Mouse (Mus musculus) layer of hippocampus, postnatal 14 days (tissue): Measurements from ENCODE around the gene Rnf217. TPM values are rescaled to one million over a fixed set of nuclear protein-coding genes. Genes with fewer than 3 reads are reported as not detected.

Experiments used
- DNase-seq, 2 experiments: peaks; one replicate each; pipeline ENCODE4 v3.0.0; 2021 to 2022; ENCODE audit warnings: low spot score in 2 of 2, mixed read lengths in 1 of 2
- total RNA-seq, 2 experiments: library from RNA; stranded (reverse); gene quantifications; 2 replicates each; pipeline ENCODE4 v1.2.3; 2021

The Rnf217 gene
- total RNA-seq, 2 experiments from 2014 or later = 5.6 to 7.2 TPM

DNA sequence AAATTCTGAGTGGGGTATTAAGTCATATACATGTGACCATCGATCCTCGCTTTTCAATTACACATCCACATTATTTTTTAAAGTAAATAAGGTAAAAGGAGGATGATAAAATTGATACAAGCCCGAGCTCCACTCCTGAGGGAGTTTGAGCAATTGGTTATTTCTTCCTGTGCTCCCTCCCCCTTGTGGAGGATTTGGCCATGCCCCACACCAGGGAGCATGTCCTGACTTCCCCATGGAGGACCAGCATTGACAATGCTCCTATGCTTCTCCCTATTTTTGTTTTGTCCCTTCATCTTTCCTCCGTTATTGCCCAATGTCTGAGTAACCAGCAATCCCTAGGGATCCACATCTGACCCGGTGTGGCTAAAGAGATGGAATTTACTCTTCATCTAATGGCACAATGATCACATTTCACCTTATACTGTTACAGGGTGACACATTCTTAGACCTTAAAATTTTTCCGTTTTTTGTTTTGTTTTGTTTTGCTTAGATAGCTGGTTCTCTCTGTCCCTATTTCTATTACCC lies 53.5 kb downstream of the Rnf217 start:
- DNase-seq = no peak

DNA sequence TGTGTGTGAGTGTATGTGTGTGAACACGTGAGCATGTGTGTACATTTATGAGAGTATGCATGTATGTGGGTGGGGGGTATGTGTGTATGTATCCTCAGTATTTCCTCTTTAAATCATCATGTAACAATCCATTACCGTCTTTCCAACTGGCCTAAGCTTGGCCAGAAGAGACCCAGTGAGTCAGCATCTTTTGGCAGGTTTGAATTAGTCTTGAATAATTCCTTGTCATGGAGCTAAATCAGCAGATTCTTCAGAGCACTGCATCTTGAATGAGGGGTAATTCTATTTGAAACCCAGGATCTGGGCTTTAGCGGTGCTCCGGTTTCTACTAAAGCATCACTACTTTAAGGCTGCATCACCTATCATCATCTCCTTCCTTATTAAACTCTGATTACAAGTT lies 55.7 kb downstream of the Rnf217 start:
- no peak for DNase-seq

DNA sequence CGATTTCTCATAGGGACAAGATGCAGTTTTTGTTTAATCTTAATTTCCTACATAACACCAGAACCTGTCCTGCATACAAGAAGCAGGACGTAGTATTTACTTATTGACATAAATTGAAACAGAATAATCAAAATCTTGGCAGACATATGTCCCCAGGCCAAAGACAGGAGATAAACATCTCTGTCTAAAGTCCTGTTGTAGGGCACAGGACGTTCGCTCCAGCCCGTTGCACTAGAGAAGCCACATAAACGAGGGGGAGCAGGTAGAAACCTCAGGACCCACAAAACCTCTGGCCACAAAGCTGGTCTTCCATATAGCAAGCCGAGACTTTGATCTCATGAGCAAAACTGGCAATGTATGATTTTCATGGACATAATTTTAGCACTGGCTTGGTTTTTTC lies 57.1 kb downstream of the Rnf217 start:
- DNase-seq = no peak

DNA sequence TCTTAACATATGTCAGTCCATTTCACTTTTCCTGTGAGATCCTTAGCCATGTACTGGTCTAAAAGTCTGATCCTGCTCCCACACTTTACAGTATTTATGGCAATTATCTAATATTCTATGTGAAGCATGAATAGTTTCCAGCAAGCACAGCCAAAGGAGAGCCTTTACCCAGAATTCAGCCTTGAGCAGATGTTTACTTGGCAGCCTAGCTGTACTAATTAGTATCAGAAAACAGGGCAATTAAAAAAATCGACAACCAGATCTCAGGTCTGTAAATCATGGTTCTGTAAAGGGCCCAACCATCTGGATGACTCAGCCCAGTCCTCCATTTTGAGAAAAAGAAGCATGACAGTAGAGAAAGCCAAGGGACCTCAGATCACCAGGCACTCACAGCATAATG lies 57.6 kb downstream of the Rnf217 start:
- DNase-seq = peak in 1 of 2 experiments; percentile 8

DNA sequence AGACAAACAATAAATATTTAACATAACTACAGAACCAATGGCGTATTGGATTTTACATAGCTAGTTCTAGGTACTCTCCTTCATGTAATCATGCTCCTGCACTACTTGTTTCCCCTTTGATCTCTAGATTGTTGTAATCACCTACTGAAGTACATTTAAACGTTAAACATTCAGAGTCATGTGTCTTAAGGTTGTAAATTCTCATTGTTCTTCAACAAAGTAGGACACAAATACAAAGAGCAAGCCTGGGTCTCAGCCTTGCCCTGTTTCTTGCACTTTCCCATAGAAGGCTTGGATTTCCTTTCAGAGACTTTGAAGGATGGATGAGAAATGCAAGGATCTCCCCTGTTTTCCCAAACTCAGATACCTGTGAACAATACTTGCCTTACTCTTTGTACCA lies 61.8 kb downstream of the Rnf217 start:
- DNase-seq = no peak

DNA sequence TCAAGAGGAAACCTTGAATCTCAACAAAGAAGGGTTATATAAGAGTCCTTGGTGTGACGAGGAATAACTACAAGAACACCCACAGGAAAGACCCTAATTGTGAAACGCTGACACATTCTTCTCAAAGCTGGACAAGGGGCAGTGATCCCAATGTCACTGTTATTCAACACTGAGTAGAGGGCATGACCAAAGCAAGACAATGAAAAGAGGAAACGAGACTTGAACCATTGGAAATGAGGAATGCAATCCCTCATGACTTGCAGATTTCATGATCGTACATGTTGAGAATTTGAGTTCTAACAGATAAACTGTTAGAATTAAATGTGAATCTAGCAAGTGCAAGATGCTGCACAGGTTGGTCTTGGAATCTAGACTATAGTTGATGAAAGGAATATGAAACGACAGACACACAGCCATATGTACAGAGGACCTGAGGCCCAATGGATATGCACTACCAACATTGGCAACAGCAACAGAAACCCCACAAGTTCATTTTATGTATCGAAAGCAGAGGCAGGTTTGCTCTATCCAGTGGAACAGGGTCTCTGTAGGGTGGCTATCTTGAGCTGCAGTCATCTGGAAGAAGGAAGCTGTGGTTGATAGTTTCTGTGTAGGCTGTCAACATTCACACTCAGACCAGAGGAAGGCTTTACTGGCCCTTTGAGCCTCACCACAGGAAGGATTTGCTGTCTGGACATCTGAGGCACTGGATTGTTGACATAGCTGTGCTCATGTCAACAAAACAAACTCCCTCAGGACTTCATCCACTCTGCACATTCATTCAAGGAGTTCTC lies 64.6 kb downstream of the Rnf217 start:
- DNase-seq = no peak

DNA sequence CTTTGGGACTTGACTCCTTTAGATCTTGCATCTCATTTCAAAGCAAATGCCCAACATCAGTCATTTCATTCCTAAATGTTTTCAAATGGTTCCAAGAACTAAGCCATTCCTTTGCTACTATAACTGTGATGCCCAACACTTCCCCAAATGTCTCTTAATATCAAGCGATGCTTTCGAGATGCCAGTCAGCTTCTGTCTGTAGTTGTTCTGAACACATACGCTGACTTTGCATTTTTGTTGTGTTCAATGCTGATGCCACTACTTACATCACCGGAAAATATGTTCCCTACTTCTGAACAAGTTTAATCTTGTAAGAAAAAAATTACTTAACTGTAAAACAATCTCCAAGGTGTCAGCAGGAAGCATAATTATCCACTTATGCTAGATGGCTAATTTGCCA lies 68.5 kb downstream of the Rnf217 start:
- DNase-seq = no peak

DNA sequence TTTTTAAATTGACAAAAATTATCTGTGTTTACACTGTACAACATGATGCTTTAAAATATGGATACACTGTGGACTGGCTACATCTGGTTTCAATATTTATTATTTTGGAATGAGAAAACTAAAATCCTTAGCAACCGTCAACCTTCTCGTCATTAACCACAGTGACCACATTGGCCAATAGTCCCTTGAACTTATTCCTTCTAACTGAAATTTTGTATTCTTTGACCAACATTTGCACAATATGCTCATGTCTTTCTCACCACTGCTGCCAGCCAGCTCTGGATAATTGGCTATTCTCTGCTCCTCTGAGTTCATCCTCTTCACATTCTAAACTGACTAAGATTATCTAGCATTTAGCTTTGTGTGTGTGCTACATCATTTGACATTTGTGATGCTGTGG lies 69.6 kb downstream of the Rnf217 start:
- no peak for DNase-seq

DNA sequence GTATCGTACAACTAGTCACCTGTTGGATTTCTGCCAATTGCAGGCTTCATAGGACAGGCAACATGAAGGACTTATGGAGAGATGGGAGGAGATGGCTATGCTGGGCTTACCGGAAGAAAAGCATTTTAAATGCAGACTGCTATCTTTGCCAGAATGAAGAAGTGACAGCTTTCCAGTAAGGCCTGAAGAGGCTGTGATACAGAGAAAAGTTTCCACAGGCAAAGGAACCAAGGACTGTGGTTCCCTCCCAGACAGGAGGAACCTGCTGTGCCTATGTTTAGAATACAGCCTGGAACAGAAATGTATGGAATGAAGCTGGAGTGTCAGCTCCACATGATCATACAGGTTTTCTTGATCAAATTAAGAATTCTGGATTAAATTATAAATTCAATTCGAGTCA lies 70.3 kb downstream of the Rnf217 start:
- DNase-seq = no peak

DNA sequence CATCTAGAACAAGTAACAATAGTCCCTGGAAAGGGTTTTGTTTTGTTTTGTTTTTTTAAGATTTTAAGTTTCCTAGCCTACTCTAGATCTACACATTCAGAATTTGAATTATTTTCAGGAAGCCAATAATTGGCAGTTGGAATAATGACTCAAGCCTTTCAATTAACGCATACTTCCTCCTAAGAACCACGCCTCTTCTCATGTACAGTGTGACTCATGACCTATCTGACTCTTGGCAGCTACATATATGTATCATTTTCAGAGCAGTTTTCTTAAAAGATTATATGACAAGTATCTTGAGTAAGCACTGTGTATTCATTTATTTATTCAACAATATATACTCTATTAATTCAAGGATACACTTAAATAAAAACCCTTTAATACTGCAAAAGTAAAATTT lies 70.7 kb downstream of the Rnf217 start:
- no peak for DNase-seq

DNA sequence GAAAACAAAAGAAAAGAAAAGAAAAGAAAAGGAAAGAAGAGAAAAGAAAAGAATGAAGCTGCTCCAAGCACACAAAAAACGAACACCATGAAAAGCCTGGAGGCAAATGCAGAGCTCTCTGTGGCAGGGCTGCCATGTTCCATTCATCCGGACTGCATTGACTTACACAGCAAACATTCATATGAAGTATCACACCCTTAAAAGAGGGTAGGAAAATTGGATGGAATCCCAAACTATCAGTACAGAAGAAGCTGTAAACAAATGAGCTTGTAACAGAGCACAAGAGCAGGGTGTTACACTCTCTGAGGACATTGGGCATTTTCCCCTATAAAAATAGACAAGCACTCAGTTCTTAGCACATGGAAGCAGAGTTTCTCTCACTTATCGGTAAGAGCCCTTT lies 71.8 kb downstream of the Rnf217 start:
- DNase-seq = no peak

DNA sequence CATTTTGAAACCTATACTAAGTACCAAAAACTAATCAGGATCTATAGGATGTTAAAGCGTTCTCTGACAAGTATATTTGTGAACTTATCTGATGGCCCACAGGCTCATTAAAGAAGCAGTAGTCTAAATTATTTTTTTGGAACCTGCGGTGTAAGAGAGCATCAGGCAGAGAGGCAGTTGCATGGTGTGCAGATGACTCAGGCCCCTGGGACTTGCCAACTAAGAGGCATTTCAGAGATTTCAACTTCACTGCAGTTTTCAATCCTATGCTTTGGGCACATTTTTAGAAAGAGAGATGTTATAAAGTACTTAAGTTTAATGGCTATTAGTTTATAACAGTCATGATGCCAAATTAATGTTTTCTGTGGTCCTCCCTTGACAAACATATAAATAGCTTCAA lies 73.9 kb downstream of the Rnf217 start:
- no peak for DNase-seq

DNA sequence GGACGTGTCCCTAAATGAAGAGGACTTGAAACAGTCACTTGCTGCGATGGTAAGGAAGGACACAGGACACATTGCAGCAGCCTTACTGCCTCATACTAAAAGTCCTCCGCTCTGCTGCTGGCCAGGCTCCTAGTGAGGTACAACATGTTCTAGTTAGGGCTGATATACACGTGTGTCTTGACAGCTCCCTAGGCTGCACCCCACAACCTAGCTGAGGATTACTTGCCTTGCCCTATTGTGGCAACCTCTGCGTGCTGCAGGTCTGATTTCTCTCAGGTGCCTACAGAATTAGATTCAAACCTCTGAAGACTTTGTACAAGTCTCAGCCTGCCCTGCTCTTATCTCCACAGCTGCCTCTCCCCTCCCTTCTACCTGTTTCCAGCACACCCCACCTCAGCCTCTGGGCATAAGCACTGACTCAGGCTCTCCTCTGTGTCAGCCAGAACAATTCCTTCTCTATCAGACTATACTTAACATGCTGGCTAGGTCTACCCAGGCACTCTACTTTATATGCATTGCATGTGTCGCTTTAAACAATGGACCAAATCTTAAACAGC lies 75.6 kb downstream of the Rnf217 start:
- DNase-seq = no peak

DNA sequence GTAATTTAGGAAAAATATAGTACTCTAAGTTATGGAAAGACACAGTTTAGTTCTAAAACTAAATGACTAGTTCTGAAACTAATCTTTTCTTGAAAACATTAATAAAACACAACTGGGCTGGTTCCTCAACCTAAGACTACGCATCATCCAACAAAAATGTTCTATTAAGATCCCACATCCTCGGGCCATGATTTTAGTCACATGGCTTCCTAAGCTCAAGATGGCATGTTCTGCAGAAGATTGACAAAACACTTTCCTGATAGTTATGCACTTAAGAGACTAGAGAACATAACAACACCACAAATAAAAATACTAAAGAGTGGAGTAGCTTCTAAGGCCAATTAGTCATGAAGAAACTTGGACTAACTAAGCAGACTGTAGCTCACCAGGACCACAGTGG lies 76.2 kb downstream of the Rnf217 start:
- DNase-seq = no peak

DNA sequence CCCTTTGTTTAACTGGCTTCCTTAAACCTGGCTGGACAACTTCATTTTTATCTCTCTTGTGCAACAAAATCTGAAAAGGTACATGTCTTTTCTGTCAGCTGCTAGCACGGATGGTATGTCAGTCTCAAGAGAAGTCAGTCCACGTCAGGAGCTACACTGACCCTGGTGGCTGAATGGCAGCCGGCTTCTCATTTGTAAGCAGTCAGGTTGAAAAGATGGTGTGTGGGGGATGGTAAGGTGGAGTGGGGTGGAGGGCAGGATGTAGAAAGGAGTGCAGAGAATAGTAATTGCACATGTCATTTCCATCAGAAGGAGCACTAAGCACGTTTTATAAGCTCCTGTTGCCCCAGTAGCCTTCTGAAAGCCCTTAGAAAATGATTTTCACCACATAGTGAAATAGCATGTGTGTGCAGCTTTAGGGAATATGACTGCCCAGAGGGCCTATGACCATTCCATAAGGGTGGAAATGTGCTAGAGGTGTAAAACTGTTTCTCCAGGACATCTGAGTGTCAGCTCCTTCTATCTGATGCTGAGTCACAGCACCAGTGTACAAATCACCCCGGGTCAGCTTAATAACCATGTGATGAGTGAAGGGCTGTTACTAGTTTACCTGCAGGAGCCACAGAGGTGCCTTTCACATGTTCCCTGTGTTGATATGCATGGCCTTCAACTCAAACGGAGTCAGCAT lies 80.5 kb downstream of the Rnf217 start:
- DNase-seq = no peak

DNA sequence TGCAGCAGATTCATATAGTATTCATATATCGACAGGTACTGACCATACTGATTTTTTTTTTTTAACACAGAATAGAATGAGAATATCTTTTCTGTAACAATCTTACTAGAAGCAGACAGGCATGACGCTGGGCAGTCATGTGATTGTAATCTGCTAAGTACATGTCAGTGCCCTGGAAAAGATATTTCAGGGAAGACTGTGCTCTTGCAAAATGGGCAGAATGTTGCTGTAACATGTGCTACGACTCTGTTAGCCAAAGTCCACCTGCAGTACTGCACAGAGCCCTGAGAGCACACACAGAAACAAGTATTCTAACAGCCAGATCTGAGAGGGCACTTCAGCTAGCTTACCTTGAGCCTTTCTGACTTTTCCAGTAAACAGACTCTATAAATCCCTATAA lies 83.3 kb downstream of the Rnf217 start:
- no peak for DNase-seq

DNA sequence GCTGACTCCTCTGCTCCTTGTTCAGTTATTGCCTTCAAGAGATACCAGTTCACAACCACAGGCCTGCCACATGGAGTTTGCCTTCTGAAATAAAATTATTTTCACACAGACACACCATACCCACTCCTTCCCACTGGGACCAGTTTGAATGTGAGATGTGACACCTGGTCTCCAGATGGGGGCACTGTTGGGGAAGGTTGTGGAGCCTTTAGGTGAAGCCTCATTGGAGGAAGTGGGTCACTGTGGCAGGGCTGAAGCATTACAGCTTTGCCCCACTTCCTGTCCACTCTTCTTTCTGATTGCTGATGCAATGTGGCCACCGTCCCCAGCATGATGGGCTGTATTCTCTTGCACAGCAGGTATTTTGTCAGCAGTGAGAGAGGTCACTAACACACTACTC lies 89.6 kb downstream of the Rnf217 start:
- DNase-seq = no peak

DNA sequence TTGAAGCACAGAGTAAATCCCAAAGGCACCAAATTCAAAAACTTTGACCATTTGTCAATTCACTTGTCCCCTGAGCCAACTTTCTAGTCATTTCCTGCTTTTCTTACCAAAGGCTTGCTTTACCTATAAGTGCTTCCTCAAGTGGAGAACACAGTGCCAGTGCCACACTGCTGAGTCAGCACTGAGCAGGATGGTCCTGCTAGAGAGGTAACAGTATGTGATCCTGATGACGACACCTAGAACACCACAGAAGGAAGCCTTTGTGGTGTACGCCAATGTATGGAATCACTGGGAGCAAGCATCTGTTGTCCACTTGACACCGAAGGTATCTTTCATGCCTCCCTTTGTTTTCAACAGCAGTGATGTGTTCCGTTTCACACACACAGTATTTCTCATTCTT lies 90.8 kb downstream of the Rnf217 start:
- no peak for DNase-seq

DNA sequence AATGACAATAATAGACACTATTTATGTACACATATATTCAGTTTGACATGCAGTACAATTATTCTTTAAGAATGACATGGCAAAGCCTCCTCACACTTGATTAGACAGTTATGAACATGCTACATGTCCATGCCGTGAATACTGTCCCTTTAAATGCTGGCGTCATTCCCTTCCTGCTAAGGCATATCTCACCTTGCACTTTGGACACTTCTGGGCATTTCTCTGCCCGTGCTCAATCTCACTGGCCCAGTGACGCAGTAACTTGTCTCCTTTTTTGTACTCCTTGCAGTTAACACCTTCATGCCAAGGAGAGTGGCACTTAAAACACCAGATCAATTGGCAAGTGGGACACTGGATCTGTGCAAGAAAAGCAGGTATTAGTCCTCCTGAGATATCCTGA lies 91.8 kb downstream of the Rnf217 start:
- no peak for DNase-seq

DNA sequence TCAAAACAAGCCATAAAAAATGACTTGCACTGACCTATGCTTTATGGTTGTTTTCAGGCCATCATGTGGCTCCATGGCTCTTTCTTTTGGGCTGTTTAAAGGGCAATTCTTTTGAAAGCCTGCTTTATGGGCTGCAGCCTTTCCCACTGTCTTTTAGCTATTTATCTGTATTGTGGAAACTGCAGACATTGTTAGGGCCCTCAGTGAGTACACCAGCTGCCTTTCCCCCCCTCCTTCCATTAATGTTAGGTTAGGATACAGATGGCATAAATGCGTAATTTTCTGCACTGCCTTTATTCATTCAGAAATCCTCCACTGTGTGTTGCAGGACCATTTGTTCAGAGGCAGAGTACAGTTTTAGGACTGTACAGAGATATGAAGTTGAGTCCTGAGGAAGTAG lies 93.1 kb downstream of the Rnf217 start:
- peak in 1 of 2 experiments; percentile 44 for DNase-seq

DNA sequence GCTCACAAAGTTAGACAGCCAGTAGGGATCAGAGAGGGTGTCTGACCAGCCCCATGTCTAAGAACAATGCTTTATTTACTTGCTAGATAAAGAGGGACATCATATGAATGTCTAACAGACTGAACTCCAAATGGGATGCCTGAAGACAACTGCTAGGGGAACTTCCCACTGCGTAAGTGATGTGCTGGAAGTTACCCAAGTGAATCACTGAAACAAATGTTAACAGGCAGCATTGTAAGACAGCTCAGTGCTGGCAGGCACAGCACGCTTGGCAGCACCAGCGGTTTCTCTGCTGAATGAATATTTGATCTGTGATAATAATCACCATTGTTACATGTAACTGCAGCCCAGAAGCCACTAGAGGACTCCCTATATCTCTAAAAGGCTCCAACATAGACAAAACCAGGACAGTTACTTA lies 104.8 kb downstream of the Rnf217 start:
- peak; percentile 39 to 85 for DNase-seq

DNA sequence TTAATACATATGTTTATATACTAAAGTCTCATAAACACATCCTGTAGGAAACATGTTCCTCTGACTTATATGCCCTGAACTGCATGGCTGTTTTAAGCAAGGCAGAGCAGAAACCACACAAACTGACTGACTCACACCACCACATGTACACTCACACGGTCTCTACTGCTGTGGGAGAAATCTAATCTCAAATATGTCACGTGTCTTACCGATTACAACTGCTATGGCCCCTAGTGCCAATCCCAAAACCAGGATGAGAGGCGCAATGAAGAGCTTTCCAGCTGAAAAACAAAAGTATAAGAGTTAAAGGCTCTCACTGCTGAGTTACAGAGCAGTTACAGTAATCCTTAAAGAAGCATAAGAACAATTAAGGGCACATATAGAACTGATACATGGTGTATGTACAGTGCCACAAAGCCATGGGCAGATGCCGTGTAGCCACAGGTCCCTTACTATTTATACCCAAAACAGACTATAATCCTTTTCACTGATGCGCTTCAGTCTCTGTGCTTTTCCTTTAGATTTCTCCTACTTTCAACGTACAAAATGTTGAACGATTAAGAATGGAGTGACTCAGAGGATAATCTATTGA lies 105.3 kb downstream of the Rnf217 start:
- no peak for DNase-seq
